Mouse (Mus musculus): ENCODE data around the gene Ehhadh.
"Not testable (repeated sequence)": the region's sequence is repeated elsewhere in the genome, so short reads cannot be mapped to it uniquely, and the experiment has no call there.

Ehhadh gene

DNA sequence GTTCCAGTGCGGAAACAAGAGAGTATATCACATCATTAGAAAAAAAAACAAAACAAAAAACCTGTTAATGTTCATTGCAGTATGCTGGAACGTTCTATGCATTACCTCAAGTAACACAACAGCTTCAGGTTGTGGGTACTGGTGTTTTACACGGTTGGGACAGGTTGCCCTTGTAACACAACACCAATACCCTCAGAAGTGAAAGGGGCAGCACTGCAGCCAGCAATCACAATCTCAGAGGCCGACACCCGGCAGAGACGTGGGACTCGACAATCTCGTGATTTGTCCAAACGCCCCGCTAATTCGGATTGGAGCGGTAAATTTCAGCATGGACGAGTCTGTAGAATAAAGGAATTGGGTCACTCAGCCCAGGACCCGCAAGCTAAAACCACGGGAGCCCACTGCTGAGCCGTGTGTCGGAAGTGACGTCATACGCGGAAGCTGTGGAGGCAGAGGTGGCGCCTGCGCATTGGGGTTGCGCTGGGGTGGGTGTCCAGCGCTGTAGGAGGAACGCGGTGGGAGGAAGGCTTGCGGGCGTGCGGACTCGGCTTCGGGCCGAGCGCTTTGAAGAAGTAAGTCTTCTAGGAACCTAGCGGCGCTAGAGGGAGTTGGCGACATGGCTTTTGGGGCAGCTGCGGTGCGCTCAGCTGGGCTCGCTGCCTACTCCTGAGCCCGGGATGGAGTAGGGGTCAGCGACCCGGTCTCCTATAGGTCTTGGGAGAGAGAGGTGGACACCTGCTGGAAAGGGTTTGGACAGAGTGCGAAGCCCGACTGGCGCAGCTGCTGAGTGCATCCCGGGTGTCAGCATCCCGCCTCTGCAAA, 6.5 kb upstream of the Ehhadh start, which contains the start of gene Map3k13:
TSS of gene Map3k13 (plus strand) at position 472 of the 822 bp plus-strand sequence.
- DNase-seq, result peak; percentile 97

DNA sequence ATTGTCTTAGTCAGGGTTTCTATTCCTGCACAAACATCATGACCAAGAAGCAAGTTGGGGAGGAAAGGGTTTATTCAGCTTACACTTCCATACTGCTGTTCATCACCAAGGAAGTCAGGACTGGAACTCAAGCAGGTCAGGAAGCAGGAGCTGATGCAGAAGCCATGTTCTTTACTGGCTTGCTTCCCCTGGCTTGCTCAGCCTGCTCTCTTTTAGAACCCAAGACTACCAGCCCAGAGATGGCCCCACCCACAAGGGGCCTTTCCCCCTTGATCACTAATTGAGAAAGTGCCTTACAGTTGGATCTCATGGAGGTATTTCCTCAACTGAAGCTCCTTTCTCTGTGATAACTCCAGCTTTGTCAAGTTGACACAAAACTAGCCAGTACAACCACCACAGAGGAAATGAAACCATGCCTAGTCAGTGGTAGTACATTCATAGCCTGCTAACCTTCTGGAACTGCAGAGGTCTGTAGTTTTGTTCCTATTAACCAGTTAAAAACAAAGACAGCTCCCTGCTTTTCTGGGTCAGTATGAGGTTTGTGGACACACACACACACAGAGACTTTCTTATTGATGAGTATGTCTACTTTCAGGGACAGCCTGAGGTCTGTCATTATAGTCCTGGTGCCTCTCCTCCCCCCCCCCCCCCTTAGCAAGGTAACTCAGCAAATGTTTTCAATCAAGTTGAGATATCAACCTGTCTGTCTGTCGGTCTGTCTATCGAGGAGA, 5.6 kb upstream of the Ehhadh start:
- DNase-seq, result not testable (repeated sequence)

DNA sequence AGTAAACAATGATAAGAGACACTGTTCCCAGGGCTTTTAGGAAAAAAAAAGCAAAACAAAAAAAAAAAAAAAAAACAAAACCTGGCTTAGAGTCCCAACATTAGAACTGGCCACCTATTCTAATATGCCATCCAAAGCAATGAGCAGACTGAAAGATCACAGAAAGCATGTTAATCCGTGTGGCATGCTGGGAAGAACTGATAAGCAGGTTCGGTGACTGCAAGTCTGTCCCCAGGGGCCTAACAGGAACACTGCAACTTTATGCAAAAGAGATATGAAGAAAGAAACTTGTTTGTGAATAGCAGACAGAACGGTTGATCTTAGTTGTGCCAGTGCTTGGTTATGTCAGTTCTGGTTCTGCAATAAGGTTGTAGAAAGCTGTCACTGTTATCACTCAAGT, 4.2 kb upstream of the Ehhadh start:
- no peak for DNase-seq

DNA sequence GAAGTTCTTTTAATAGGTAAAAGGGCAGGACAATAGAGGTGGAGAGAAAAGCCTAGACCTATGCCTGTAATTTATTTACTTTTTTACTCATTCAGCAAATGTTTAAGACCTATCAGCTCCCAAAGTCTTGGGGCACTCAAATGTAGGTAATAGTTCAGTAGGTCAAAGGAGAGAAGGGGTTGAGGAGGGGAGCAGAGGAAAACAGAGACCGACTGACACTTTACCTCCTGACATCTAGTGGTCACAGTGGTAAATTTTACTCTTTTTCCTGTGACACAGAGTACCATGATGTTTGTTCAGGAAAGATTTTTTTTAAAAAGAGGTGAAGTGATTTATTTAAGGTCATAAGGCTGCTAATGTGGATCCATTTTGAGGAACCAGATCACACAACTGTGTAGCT, 2.9 kb upstream of the Ehhadh start:
- no peak for DNase-seq

DNA sequence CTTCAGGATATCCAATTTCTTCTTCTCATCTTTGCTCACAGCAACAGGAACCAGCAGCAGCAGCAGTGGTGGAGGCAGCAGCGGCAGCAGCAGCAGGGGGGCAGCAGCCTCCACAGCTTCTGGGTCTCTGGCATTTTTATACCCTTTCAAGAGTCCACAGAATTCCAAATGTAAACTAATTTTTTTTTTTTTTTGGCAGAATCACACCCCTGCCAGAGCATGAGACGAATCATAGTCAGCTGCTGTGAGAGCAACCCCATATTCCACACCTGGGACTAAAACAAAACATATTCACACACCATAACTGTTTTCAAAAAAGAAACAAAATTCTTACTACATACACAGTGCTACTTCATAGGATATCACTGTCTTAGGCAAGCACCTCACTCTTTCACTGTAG, 1.6 kb upstream of the Ehhadh start:
- DNase-seq, result no peak

DNA sequence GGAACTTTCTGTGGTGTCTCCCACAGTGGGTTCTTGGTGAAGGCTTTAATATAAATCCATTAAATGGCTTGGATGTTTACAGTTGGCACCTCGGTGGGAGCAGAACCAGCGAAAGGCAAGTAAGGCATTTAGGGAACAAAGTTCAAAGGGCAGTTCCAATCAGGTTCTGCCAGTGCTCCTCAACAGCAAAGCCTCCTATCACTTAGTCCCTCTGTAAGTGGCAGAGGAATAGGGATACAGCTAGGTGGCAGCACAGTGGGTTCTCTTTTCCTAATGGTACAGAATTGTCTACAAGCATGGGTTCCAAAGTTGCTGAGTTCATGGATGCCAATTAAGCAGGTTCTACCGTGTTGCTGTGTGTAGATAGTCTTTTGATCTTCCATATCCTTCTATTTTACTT, 974 bp upstream of the Ehhadh start:
- DNase-seq, result peak; percentile 18

DNA sequence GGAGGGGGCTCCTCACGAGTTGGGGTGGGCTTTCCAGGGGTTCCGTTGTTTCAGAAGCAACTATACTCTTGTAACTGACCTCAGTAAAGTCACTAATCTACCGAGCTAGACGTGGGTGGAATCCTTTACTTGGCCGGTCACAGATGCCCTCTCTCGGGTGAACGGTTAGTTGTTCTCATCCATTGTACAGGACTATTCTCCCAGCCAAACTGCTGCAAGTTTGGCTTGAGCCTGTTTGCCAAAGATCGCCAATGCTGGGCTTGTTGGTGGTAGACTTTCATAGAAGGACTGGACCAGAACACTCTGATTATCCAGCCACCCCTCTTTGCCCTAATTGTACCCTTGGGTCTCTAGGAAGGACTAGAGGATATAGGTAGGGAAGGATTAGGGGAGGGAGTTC, 1.3 kb downstream of the Ehhadh start:
- DNase-seq, result no peak

DNA sequence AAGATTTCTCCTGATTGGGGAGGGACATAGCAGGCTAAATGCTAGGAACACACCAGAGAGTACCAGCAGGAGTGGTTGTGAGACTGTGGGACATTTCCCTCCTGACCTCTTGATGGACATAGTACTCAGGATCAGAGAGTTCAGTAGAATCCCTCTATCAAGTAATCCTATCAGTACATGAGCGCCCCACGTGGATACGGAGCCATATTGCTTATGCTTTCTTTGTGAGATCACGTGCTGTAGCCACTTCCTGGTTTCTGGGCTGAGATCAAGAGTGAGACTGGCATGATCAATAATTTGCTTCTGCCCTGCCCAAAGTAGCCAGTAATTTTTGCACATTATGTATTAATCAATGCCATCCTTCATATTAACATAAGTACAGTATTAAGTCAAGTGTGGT, 2.6 kb downstream of the Ehhadh start:
- no peak for DNase-seq

DNA sequence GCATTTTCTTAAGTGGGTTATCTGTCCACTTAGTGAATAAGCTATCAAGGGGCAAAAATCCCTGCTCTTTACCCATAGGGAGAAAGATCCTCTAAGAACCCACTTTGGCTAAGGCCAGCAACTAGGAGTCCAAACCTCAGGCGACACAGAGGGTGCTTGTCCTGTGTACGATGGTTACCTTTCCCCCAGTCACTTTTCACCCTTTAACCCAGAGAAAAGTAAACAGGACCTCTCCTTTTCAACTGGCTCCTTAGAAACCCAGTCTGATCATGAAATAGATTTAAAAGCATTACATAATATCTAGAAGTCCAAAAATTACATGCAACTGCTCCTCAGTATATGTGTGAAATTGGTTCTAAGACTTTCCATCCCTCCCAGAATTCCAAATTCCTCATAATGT, 4.8 kb downstream of the Ehhadh start:
- DNase-seq, result no peak

DNA sequence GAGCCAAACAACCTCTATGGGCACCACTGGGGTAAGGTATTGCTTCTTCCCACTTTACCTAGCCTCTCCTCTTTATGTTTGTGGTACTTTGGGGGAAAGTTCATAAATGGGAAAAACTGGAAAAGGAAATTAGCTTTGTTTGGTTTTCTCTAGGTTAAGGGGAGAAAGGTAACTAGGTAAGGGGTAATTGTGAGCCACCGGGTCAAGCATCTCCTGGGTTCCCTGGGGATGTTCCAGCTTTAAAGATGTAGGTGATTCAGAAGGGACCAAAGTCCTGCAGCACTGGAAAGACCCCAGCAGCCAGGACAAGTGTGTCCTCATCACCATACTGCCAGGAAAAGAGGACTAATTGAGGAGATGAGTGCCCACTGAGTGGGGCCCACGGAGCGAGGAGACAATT, 5.7 kb downstream of the Ehhadh start:
- DNase-seq, result no peak

DNA sequence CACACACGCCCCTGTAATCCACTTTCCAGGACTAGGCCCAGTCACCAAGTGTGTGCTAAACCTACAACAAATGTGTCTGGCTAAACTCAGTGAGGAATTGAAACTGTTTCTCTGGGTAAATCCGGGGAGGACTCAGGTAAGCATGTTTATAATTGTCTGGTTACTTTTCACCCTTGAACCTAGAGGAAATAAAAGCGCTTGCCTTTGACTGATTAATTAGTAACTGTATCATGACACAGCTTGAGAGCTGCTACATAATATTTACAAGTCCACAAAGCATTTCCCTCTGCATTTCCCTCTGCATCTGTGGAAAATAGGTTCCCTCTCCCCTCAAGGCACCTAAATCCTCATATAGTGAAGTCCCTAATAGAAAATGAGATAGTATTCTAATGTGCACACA, 6.3 kb downstream of the Ehhadh start:
- DNase-seq, result no peak

DNA sequence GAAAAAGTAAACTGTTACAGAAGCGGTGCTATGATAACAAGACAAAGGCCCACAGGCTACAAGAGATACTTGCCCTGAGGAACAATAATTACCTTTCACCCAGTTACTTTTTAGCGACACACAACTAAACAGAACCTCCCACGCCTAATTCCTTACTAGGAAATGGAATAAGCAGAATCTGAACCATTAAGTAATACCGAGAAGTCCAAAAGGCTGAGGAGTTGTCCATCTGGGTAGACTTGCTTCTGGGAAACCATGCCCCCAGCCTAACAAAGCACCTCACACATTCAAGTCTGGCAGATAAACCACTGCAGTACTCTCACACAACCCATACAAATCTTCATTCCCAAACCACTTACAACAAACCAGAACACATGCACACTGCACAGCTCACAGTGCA, 8.5 kb downstream of the Ehhadh start:
- DNase-seq, result no peak

DNA sequence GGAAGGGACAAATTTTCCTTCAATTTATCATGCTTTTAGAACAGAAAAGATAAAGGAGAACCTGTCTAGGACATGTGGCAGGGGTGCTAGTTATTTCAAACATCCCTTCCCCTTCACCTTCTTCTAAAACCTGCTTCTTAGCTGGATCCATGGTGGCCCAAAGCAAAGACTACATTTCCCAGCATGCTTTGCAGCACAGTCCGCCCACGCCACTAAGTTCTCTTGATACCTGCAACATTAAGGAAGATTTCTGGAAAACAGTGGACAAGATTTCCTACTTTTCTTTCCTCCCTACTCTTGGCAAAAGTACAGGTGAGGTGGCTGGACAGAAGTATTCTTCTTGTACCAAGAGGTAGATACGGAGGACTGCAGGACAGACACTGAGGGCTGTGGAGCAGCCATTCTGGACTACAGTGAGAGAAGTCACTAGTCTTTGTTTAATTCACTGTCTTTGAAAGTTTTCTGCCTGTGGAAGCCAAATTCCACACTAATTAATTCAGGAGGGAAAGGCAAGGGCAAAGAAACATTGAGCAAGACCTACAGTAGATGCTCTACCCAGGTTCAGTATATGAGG, 9.2 kb downstream of the Ehhadh start:
- DNase-seq, result peak; percentile 45

DNA sequence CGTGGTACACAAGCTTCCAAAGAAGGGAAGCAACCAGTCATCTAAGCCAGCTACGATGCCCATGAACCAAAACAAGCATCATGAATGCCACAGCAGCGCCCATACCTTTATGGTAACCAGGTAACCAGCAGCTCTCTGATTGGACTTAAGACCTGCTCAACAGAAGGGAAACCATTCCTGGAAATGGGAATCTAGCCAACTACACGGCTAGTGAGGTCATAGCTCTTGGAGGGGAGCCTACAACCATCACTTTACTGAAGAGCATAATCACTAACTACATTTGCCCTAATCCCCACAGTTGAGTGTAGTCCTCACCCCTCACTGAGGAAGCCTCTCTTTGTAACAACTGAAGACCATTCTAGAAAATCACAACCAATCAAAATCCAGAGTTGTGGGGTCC, 12.9 kb downstream of the Ehhadh start:
- no peak for DNase-seq

DNA sequence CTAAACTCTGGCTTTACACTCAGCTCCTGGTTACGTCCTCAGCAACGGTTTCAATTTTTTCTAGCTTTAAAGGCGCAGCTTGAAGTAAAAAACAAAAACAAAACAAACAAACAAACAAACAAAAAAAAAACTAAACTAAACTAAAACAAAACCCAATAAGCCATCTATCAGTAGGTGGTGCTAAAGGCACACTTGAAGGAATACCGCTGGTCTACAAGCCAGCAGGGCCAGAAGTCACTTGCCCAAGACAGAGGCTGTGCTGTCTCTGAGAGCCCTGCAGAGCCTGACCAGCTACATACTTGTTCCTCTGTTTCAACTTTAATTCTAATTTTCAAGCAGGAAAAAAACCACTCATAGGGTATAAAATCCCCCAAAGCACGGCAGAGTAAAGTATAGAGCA, 17.9 kb downstream of the Ehhadh start:
- peak; percentile 52 for DNase-seq

DNA sequence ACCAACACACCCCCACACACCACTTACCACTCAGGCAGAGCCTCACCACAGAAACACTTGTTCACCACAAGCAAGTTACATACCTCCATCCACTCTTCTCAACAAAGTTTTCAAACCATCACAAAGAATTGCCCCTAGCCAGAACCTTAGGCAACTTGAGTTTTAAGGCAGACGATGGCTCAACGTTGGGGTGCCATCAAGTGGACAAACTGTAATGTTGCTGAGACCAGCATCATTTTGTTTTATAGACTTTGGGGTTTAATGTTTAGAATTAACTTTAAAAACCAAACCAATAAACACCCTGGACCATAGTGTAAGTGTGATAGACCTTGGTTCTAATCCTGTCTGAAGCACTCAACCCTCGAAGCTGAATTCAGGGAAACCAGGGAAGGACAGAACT, 19.4 kb downstream of the Ehhadh start:
- DNase-seq, result no peak

DNA sequence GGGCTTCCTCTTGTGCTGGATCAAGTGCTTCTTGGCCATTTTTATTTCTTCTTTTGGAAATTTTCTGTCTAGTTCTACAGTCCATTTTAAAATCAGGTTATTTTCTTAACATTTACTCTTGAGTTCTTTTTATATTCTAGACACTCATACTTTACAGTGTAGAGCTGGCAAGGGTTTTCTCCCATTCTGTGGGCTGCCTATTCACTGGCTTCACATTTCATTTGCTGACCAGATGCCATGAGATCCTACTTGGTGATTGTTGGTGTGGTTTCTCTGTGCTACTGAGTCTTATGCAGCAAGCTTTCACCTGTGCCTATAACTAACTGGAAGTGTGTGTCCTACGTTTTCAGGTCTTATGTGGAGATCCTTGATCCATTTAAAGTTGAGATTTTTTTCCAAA, 29.2 kb downstream of the Ehhadh start:
- DNase-seq, result no peak

DNA sequence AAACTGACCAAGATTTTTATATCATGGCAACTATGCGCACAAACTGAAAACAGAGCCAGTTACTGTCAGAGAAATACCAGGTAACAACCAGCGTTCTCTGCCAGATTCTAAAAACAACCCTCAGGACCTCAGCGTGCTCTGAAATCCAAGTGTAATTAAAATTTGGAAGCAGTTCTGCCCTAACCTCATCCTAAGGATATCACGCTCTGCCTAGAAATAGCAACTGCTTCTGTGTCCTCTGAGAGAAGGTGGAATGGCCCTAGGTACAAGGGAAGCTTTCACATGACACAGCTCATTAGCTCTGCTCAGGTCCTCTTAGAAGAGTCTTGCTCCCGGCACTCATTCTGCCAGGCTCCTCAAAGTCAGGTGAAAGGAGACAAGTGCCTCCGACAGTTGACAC, 44.2 kb downstream of the Ehhadh start:
- DNase-seq, result no peak

DNA sequence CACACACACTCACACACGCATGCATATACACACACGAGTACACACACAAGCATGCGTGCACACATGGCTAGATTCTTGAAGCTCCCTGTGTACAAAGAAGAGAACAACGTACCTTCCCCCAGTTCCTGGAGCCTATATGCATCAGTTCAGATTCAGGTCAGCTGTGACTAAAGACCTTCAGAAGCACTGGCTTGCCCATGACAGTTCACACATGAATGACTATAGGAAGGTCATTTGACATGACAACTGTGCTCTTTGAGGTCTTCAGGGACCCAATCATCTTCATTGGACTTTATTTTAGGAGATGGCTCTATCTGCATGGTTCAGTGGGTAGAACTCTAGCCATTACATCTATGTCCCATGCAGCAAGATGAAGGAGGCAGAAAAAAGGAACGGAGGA, 44.7 kb downstream of the Ehhadh start:
- DNase-seq, result no peak

DNA sequence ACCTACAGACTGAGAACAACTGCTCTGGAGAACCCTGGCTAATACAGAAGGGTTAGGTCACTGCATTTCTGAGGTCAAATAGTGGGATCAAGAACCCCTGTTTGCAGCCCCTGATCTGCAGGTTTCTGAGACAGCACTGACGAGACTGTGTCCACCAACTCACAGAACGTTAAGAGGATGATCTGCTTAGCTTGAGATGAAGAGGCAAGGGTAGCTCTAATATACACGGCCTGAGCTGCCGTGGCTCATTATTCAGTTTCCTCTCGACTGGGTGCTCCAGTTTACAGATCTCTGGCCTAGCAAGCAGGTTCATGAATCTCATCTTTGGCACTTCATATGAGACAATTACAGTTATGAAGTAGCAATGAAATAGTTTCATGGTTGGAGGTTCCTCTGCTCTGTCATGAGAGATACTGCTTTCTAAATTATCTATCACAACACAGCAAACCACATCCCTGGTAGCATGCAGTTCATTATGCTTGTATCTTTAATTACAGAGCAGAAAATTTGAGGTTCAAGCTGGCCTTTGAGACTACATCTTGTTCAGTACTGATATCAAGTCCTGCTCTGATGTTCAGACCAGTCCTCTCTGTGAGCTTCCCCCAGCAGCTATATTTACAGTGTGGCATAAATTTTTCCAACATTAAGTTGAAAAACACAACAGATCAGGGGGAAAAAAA, 45.3 kb downstream of the Ehhadh start:
- DNase-seq, result no peak

DNA sequence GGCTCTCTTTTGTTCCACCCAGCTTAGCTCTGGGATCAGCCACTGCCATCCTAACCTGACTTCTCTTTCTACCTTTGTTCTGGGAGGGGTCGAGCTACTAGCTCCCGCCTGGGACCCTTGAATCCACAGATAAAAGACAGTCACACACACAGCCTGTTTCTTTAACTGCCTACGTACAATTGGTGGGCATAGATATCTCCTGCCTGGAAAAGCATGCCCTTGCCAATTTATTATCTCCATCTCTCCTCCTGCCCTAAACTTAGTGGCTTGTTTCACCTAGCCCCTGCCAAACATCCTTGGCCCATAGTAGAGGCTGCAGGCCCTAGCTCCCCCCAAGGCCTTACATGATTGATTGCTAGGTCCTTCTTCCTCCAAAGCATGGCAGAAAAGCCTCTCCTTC, 46.1 kb downstream of the Ehhadh start:
- DNase-seq, result no peak

DNA sequence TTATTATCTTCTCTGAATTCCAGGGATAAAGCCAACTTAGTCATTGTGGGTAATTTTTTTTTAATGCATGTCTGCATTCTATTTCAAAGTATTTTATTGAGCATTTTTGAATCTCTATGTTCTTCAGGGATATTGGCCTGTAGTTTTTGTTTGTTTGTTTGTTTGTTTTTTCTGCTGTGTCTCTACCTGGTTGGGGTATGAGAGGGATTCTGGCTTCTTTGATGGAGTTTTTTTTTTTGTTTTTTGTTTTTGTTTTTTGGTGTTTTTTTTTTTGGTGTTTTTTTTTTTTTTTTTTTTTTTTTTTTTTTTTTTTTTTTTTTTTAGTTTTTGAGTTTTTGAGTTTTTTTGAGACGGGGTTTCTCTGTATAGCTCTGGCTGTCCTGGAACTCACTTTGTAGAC, 52.0 kb downstream of the Ehhadh start:
- no peak for DNase-seq

DNA sequence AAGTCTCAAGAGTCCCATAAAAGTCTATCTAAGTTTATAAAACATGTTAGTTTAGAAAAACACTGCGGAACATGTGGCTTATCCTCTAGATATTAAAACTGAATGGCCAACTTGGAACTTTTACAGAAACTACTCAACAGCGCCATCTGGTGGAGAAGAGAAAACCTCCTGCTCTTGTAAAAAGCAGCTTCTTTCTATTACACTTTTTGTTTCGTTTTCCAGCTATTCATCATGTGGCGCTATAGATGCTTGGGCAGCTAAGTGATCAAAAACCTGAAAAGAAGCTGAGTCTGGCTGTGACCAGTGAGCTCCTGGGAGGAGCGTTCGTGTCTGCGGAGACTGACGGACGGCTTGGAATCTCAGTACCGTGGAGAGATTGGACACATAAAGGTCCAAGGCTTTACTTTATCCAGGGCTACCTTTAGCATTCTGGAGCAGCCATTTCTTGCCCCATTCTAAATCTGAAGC, 59.7 kb downstream of the Ehhadh start:
- DNase-seq, result peak; percentile 87

Data from kidney, postnatal 10 days (tissue).